Mouse (Mus musculus) spleen, adult 2 months (tissue): ENCODE data around the gene Olfr804. TPM values are rescaled to one million over a fixed set of nuclear protein-coding genes. Genes with fewer than 3 reads are reported as not detected.

Source experiments
- DNase-seq, 2 experiments: peaks; one replicate each; pipeline versions ENCODE4 v3.0.0 to v3.0.0-alpha.2; 2012 to 2021; ENCODE audit warnings: low spot score in 2 of 2, low read depth in 1 of 2
- H3K27ac ChIP-seq: fragments of 200-500 bp; 2 replicates; pipeline ENCODE4 v1.5.1; 2012; ENCODE audit warnings: low read length, inconsistent platforms; ENCODE audit not compliant: insufficient read depth
- H3K27me3 ChIP-seq: fragments of 200-500 bp; 2 replicates; pipeline ENCODE4 v1.6.1; 2012; ENCODE audit warnings: mild to moderate bottlenecking, moderate library complexity, low read length, inconsistent platforms; ENCODE audit not compliant: control insufficient read depth, insufficient read depth
- H3K36me3 ChIP-seq: fragments of 200-500 bp; 2 replicates; pipeline ENCODE4 v1.6.1; 2012; ENCODE audit warnings: mild to moderate bottlenecking, low read length, inconsistent platforms; ENCODE audit not compliant: control insufficient read depth, insufficient read depth
- H3K4me1 ChIP-seq: fragments of 200-500 bp; 2 replicates; pipeline ENCODE4 v1.6.1; 2011; ENCODE audit warnings: inconsistent platforms; ENCODE audit not compliant: control insufficient read depth, insufficient read depth, insufficient read length
- H3K4me3 ChIP-seq: fragments of 200-500 bp; 2 replicates; pipeline ENCODE4 v1.5.1; 2011; ENCODE audit warnings: mild to moderate bottlenecking, inconsistent platforms; ENCODE audit not compliant: insufficient read depth, insufficient read length; ENCODE audit errors: extremely low read depth
- CTCF ChIP-seq: fragments of 200-500 bp; IDR thresholded peaks from 2 replicates; pipeline ENCODE4 v1.5.1; 2011; ENCODE audit warnings: mild to moderate bottlenecking, inconsistent platforms; ENCODE audit not compliant: insufficient read depth, insufficient read length, insufficient replicate concordance; ENCODE audit errors: extremely low read depth
- POLR2A ChIP-seq: fragments of 200-500 bp; IDR thresholded peaks from 2 replicates; pipeline ENCODE4 v1.6.1; 2011; ENCODE audit warnings: low read depth, low read length, inconsistent platforms
- WGBS: fragments of 180-500 bp; shearing (Covaris S2); methylation state at CpG from one replicate; pipeline ENCODE4 v1.1.7; 2018; 5-methylcytosine and 5-hydroxymethylcytosine counted together
- polyA plus RNA-seq: library from polyadenylated mRNA; depleted of rRNA; stranded (reverse); fragments of >200 nt; gene quantifications from 2 replicates; pipeline ENCODE4 v1.2.3, GENCODE M21; 2012; rRNA removed

The Olfr804 gene
- polyA plus RNA-seq, 1 experiment = not detected

- no peak for DNase-seq
- H3K4me3 ChIP-seq = no peak within 1 kb of the TSS
- H3K27me3 ChIP-seq = no peaks in the 10 kb centered on the region
- TF ChIP-seq CTCF (no peak), POLR2A (no peak)
- 76% methylated on average over 1 of the region's 1 CpGs for WGBS
- no peaks in the 10 kb centered on the region for H3K36me3 ChIP-seq
- no peak within 1 kb of the TSS for H3K27ac ChIP-seq
- no peaks in the 10 kb centered on the region for H3K4me1 ChIP-seq
These were observed 54.7 kb downstream of the Olfr804 start, which contains the start of gene Olfr807 for GRCm38 (mm10) chr10:129757693-129758092. Gene Olfr807 (minus strand): TSS chr10:129757793.

Other genes with a start within 250 kb of the Olfr804 start
- not detected in 2 replicates for gene Olfr787, start 241.3 kb upstream of the Olfr804 start, polyA plus RNA-seq
- not detected in 2 replicates for gene Olfr788, start 232.2 kb upstream of the Olfr804 start, polyA plus RNA-seq
- gene Olfr789, start 218.5 kb upstream of the Olfr804 start, polyA plus RNA-seq = not detected in 2 replicates
- not detected in 2 replicates for gene Olfr790, start 204.7 kb upstream of the Olfr804 start, polyA plus RNA-seq
- gene Olfr791, start 181.4 kb upstream of the Olfr804 start, polyA plus RNA-seq = not detected in 2 replicates
- gene Olfr792, start 164.0 kb upstream of the Olfr804 start, polyA plus RNA-seq = not detected in 2 replicates
- not detected in 2 replicates for gene Olfr794, start 135.6 kb upstream of the Olfr804 start, polyA plus RNA-seq
- not detected in 2 replicates for gene Olfr796, start 90.6 kb upstream of the Olfr804 start, polyA plus RNA-seq
- gene Olfr798, start 75.3 kb upstream of the Olfr804 start, polyA plus RNA-seq = not detected in 2 replicates
- gene Olfr799, start 65.7 kb upstream of the Olfr804 start, polyA plus RNA-seq = not detected in 2 replicates
- not detected in 2 replicates for gene Olfr800, start 45.5 kb upstream of the Olfr804 start, polyA plus RNA-seq
- not detected in 2 replicates for gene Olfr801, start 29.3 kb upstream of the Olfr804 start, polyA plus RNA-seq
- gene Olfr802, start 15.0 kb upstream of the Olfr804 start, polyA plus RNA-seq = not detected in 2 replicates
- not detected in 2 replicates for gene Olfr803, start 8.9 kb upstream of the Olfr804 start, polyA plus RNA-seq
- gene Olfr805, start 26.2 kb downstream of the Olfr804 start, polyA plus RNA-seq = not detected in 2 replicates
- not detected in 2 replicates for gene Olfr806, start 38.7 kb downstream of the Olfr804 start, polyA plus RNA-seq
- gene Olfr807, start 54.6 kb downstream of the Olfr804 start, polyA plus RNA-seq = not detected in 2 replicates
- gene Olfr808, start 62.3 kb downstream of the Olfr804 start, polyA plus RNA-seq = not detected in 2 replicates
- gene Olfr809, start 71.4 kb downstream of the Olfr804 start, polyA plus RNA-seq = not detected in 2 replicates
- gene Olfr810, start 91.7 kb downstream of the Olfr804 start, polyA plus RNA-seq = not detected in 2 replicates
- not detected in 2 replicates for gene Olfr811, start 101.2 kb downstream of the Olfr804 start, polyA plus RNA-seq
- not detected in 2 replicates for gene Olfr812, start 142.9 kb downstream of the Olfr804 start, polyA plus RNA-seq
- gene Olfr813, start 152.2 kb downstream of the Olfr804 start, polyA plus RNA-seq = not detected in 2 replicates
- not detected in 2 replicates for gene Olfr814, start 176.6 kb downstream of the Olfr804 start, polyA plus RNA-seq
- not detected in 2 replicates for gene Olfr815, start 202.7 kb downstream of the Olfr804 start, polyA plus RNA-seq
- gene Olfr816, start 212.4 kb downstream of the Olfr804 start, polyA plus RNA-seq = not detected in 2 replicates
- gene Olfr818, start 245.9 kb downstream of the Olfr804 start, polyA plus RNA-seq = not detected in 2 replicates